Mouse (Mus musculus) limb, embryonic 10.5 days (tissue): Measurements from ENCODE around the gene Phlpp2. TPM values are rescaled to one million over a fixed set of nuclear protein-coding genes. Genes with fewer than 3 reads are reported as not detected.

Experiments used
- DNase-seq: peaks from one replicate; pipeline ENCODE4 v3.0.0-alpha.2; 2017; ENCODE audit warnings: low spot score
- H3K27ac ChIP-seq: fragments of 300-500 bp; sonication (generic); 2 replicates; pipeline ENCODE4 v1.5.1; 2016; ENCODE audit warnings: mild to moderate bottlenecking
- H3K27me3 ChIP-seq: fragments of 300-500 bp; sonication (generic); 2 replicates; pipeline ENCODE4 v1.6.1; 2016; ENCODE audit warnings: low read depth, mild to moderate bottlenecking; ENCODE audit not compliant: poor library complexity, severe bottlenecking
- H3K36me3 ChIP-seq: fragments of 300-500 bp; sonication (generic); 2 replicates; pipeline ENCODE4 v1.6.1; 2016; ENCODE audit warnings: mild to moderate bottlenecking, moderate library complexity
- H3K4me1 ChIP-seq: fragments of 300-500 bp; sonication (generic); 2 replicates; pipeline ENCODE4 v1.6.1; 2016
- H3K4me3 ChIP-seq: fragments of 300-500 bp; sonication (generic); 2 replicates; pipeline ENCODE4 v1.5.1; 2016; ENCODE audit warnings: mild to moderate bottlenecking, moderate library complexity
- H3K9me3 ChIP-seq: fragments of 300-500 bp; sonication (generic); replicated peaks from 2 replicates; pipeline ENCODE4 v1.6.1; 2016; ENCODE audit warnings: mild to moderate bottlenecking
- WGBS: fragments of 180-500 bp; shearing (Covaris S2); methylation state at CpG from one replicate; pipeline ENCODE4 v1.1.7; 2016; 5-methylcytosine and 5-hydroxymethylcytosine counted together
- polyA plus RNA-seq: library from polyadenylated mRNA; unstranded; fragments of >200 nt; fragmentation: Nextera tagmentation; extraction: Ambion mirVana; gene quantifications from 2 replicates; pipeline ENCODE4 v1.2.1, GENCODE M21; 2016

The Phlpp2 gene
- 2.0 and 2.5 TPM in 2 replicates for polyA plus RNA-seq

GRCm38 (mm10) chr8:109868003-109868679 is at the start of gene Phlpp2:
Gene Phlpp2 (plus strand): TSS chr8:109868542.
- Histone ChIP-seq H3K27me3 (no peaks in the 10 kb centered on the region), H3K4me3 (peak within 1 kb of the TSS; percentile 98), H3K9me3 (no peaks in the 10 kb centered on the region), H3K4me1 (peaks cover 18% of the 10 kb centered on the region), H3K36me3 (peaks cover 15% of the 10 kb centered on the region), H3K27ac (peak within 1 kb of the TSS; percentile 97)
- WGBS: 1% methylated on average over 42 of the region's 42 CpGs
- peak; percentile 95 for DNase-seq

- 90% methylated on average over 2 of the region's 2 CpGs for WGBS
- DNase-seq: no peak
- Histone ChIP-seq H3K36me3 (peaks cover 38% of the 10 kb centered on the region), H3K27me3 (no peaks in the 10 kb centered on the region), H3K4me1 (no peaks in the 10 kb centered on the region), H3K27ac (no peak overlapping the region), H3K9me3 (no peaks in the 10 kb centered on the region), H3K4me3 (no peak overlapping the region)
Measured at GRCm38 (mm10) chr8:109823561-109823960, 44.8 kb upstream of the Phlpp2 start.

- H3K9me3 ChIP-seq: no peaks in the 10 kb centered on the region
- WGBS: 97% methylated on average over 2 of the region's 2 CpGs
- no peaks in the 10 kb centered on the region for H3K4me1 ChIP-seq
- no peak overlapping the region for H3K4me3 ChIP-seq
- H3K36me3 ChIP-seq: peaks cover 87% of the 10 kb centered on the region
- H3K27me3 ChIP-seq: no peaks in the 10 kb centered on the region
- DNase-seq: no peak
- no peak overlapping the region for H3K27ac ChIP-seq
Measured at GRCm38 (mm10) chr8:109839822-109840221, 28.5 kb upstream of the Phlpp2 start.

- 91% methylated on average over 1 of the region's 1 CpGs for WGBS
- Histone ChIP-seq H3K9me3 (no peaks in the 10 kb centered on the region), H3K4me3 (no peak overlapping the region), H3K27me3 (no peaks in the 10 kb centered on the region), H3K27ac (no peak overlapping the region), H3K36me3 (peaks cover 88% of the 10 kb centered on the region), H3K4me1 (no peaks in the 10 kb centered on the region)
- no peak for DNase-seq
Measured at GRCm38 (mm10) chr8:109842468-109842867, 25.9 kb upstream of the Phlpp2 start.

GRCm38 (mm10) chr8:109847866-109848265 is 20.5 kb upstream of the Phlpp2 start:
- no peaks in the 10 kb centered on the region for H3K9me3 ChIP-seq
- H3K27ac ChIP-seq: no peak overlapping the region
- H3K4me1 ChIP-seq: no peaks in the 10 kb centered on the region
- 88% methylated on average over 2 of the region's 2 CpGs for WGBS
- peaks cover 88% of the 10 kb centered on the region for H3K36me3 ChIP-seq
- H3K4me3 ChIP-seq: no peak overlapping the region
- no peaks in the 10 kb centered on the region for H3K27me3 ChIP-seq
- DNase-seq: no peak

- 93% methylated on average over 3 of the region's 3 CpGs for WGBS
- Histone ChIP-seq H3K9me3 (no peaks in the 10 kb centered on the region), H3K27ac (no peak overlapping the region), H3K4me3 (no peak overlapping the region), H3K27me3 (no peaks in the 10 kb centered on the region), H3K36me3 (peaks cover 83% of the 10 kb centered on the region), H3K4me1 (no peaks in the 10 kb centered on the region)
- DNase-seq: no peak
Measured at GRCm38 (mm10) chr8:109848981-109849380, 19.4 kb upstream of the Phlpp2 start.

- 55% methylated on average over 6 of the region's 6 CpGs for whole genome bisulfite sequencing
Measured at GRCm38 (mm10) chr8:109853423-109853822, 14.9 kb upstream of the Phlpp2 start.

GRCm38 (mm10) chr8:109854522-109854921 is 13.8 kb upstream of the Phlpp2 start:
- H3K27me3 ChIP-seq: no peaks in the 10 kb centered on the region
- H3K4me1 ChIP-seq: no peaks in the 10 kb centered on the region
- H3K9me3 ChIP-seq: no peaks in the 10 kb centered on the region
- peaks cover 83% of the 10 kb centered on the region for H3K36me3 ChIP-seq
- no peak overlapping the region for H3K27ac ChIP-seq
- H3K4me3 ChIP-seq: no peak overlapping the region
- 90% methylated on average over 4 of the region's 4 CpGs for WGBS
- DNase-seq: no peak

More at GRCm38 (mm10) chr8:109853423-109853822, 14.9 kb upstream of the Phlpp2 start:
- Histone ChIP-seq H3K36me3 (peaks cover 79% of the 10 kb centered on the region), H3K9me3 (no peaks in the 10 kb centered on the region), H3K27me3 (no peaks in the 10 kb centered on the region), H3K27ac (no peak overlapping the region), H3K4me3 (no peak overlapping the region), H3K4me1 (no peaks in the 10 kb centered on the region)
- peak; percentile 54 for DNase-seq

GRCm38 (mm10) chr8:109855451-109855850 is 12.9 kb upstream of the Phlpp2 start:
- 96% methylated on average over 6 of the region's 6 CpGs for WGBS
- H3K36me3 ChIP-seq: peaks cover 83% of the 10 kb centered on the region
- no peak overlapping the region for H3K27ac ChIP-seq
- no peak overlapping the region for H3K4me3 ChIP-seq
- H3K27me3 ChIP-seq: no peaks in the 10 kb centered on the region
- no peak for DNase-seq
- H3K9me3 ChIP-seq: no peaks in the 10 kb centered on the region
- no peaks in the 10 kb centered on the region for H3K4me1 ChIP-seq

- WGBS: 76% methylated on average over 2 of the region's 2 CpGs
Measured at GRCm38 (mm10) chr8:109863398-109863797, 4.9 kb upstream of the Phlpp2 start.

GRCm38 (mm10) chr8:109864798-109865197 is 3.5 kb upstream of the Phlpp2 start:
- 97% methylated on average over 2 of the region's 2 CpGs for WGBS
- no peak for DNase-seq
- Histone ChIP-seq H3K4me3 (no peak overlapping the region), H3K27me3 (no peaks in the 10 kb centered on the region), H3K36me3 (peaks cover 39% of the 10 kb centered on the region), H3K4me1 (peaks cover 18% of the 10 kb centered on the region), H3K27ac (no peak overlapping the region), H3K9me3 (no peaks in the 10 kb centered on the region)

More at GRCm38 (mm10) chr8:109863398-109863797, 4.9 kb upstream of the Phlpp2 start:
- Histone ChIP-seq H3K36me3 (peaks cover 53% of the 10 kb centered on the region), H3K27me3 (no peaks in the 10 kb centered on the region), H3K4me1 (peaks cover 7% of the 10 kb centered on the region), H3K9me3 (no peaks in the 10 kb centered on the region), H3K27ac (no peak overlapping the region), H3K4me3 (no peak overlapping the region)
- no peak for DNase-seq

GRCm38 (mm10) chr8:109865536-109865935 is 2.8 kb upstream of the Phlpp2 start:
- H3K27me3 ChIP-seq: no peaks in the 10 kb centered on the region
- WGBS: 84% methylated on average over 4 of the region's 4 CpGs
- H3K36me3 ChIP-seq: peaks cover 31% of the 10 kb centered on the region
- no peaks in the 10 kb centered on the region for H3K9me3 ChIP-seq
- DNase-seq: no peak
- peaks cover 18% of the 10 kb centered on the region for H3K4me1 ChIP-seq
- H3K4me3 ChIP-seq: no peak overlapping the region
- H3K27ac ChIP-seq: no peak overlapping the region

- WGBS: 92% methylated on average over 5 of the region's 5 CpGs
- Histone ChIP-seq H3K4me1 (peaks cover 18% of the 10 kb centered on the region), H3K27me3 (no peaks in the 10 kb centered on the region), H3K36me3 (peaks cover 25% of the 10 kb centered on the region), H3K27ac (no peak overlapping the region), H3K4me3 (no peak overlapping the region), H3K9me3 (no peaks in the 10 kb centered on the region)
- DNase-seq: no peak
Measured at GRCm38 (mm10) chr8:109866690-109867089, 1.7 kb upstream of the Phlpp2 start.
